ENCODE assay signal across 8 mouse cellular contexts in genomic region chr1:87620693-87621092, GRCm38 (mm10). TPM values are rescaled to one million over a fixed set of nuclear protein-coding genes. Genes with fewer than 3 reads are reported as not detected.
A peak's percentile ranks its signal among the peaks of the same experiment; 100 is the strongest.
DNase-seq lines count a peak whose midpoint lies in the region; ATAC-seq and TF ChIP-seq lines count a peak whose summit lies in the region.

No protein-coding gene starts in this region.

- 86% methylated on average over 6 of the region's 6 CpGs for WGBS in forebrain, postnatal 0 days
- WGBS in forebrain, embryonic 14.5 days: 81% methylated on average over 6 of the region's 6 CpGs
- 75% methylated on average over 6 of the region's 6 CpGs for WGBS in lung, embryonic 14.5 days
- WGBS in hindbrain, postnatal 0 days: 81% methylated on average over 6 of the region's 6 CpGs
- WGBS in neural tube, embryonic 15.5 days: 85% methylated on average over 6 of the region's 6 CpGs

- no peaks in the 10 kb centered on the region for H3K27me3 ChIP-seq in forebrain, postnatal 0 days (ENCODE audit: insufficient read depth, low read length)
- H3K27me3 ChIP-seq in forebrain, embryonic 14.5 days (replicated peaks; ENCODE audit: control insufficient read depth, insufficient read depth, low read length): no peaks in the 10 kb centered on the region
- H3K27me3 ChIP-seq in lung, embryonic 14.5 days (ENCODE audit: insufficient read depth, low read length): no peaks in the 10 kb centered on the region
- H3K27me3 ChIP-seq in hindbrain, postnatal 0 days (ENCODE audit: insufficient read depth, low read length): no peaks in the 10 kb centered on the region
- no peaks in the 10 kb centered on the region for H3K27me3 ChIP-seq in neural tube, embryonic 15.5 days (replicated peaks)

- no peak for TF ChIP-seq CTCF in forebrain, postnatal 0 days (IDR thresholded peaks at IDR 0.05; ENCODE audit: low read depth)
- TF ChIP-seq CTCF in lung, embryonic 14.5 days (IDR thresholded peaks at IDR 0.05; ENCODE audit: low read depth): no peak
- TF ChIP-seq CTCF in hindbrain, postnatal 0 days (IDR thresholded peaks at IDR 0.05; ENCODE audit: low read depth): no peak

- DNase-seq in forebrain, postnatal 0 days: no peak
- no peak for DNase-seq in forebrain, embryonic 14.5 days (ENCODE audit: low spot score)
- no peak for DNase-seq in lung, embryonic 14.5 days
- no peak for DNase-seq in lung, postnatal 36 days
- DNase-seq in hindbrain, postnatal 0 days (ENCODE audit: low spot score): no peak
- DNase-seq in left cerebral cortex, adult 9 months (ENCODE audit: low spot score in 2 of 2): no peak

- H3K9me3 ChIP-seq in forebrain, postnatal 0 days (ENCODE audit: low read length): no peaks in the 10 kb centered on the region
- no peaks in the 10 kb centered on the region for H3K9me3 ChIP-seq in forebrain, embryonic 14.5 days (replicated peaks; ENCODE audit: control insufficient read depth, low read length)
- H3K9me3 ChIP-seq in lung, embryonic 14.5 days (ENCODE audit: low read depth, low read length): no peaks in the 10 kb centered on the region
- H3K9me3 ChIP-seq in hindbrain, postnatal 0 days (ENCODE audit: low read length): no peaks in the 10 kb centered on the region
- H3K9me3 ChIP-seq in neural tube, embryonic 15.5 days (replicated peaks): no peaks in the 10 kb centered on the region

- H3K4me2 ChIP-seq in forebrain, postnatal 0 days (ENCODE audit: low read depth): peak overlapping the region; percentile 10; the same call in 1 of the 2 replicates
- no peak overlapping the region for H3K4me2 ChIP-seq in forebrain, embryonic 14.5 days (ENCODE audit: low read length)
- peak overlapping the region; percentile 54 for H3K4me2 ChIP-seq in lung, embryonic 14.5 days
- H3K4me2 ChIP-seq in hindbrain, postnatal 0 days (ENCODE audit: low read depth, low read length): peak overlapping the region; percentile 23; the same call in 1 of the 2 replicates
- peak overlapping the region; percentile 11; the same call in 1 of the 2 replicates for H3K4me2 ChIP-seq in neural tube, embryonic 15.5 days

- no peak overlapping the region for H3K9ac ChIP-seq in forebrain, postnatal 0 days
- no peak overlapping the region for H3K9ac ChIP-seq in forebrain, embryonic 14.5 days (ENCODE audit: low read length)
- peak overlapping the region; percentile 39 for H3K9ac ChIP-seq in lung, embryonic 14.5 days
- no peak overlapping the region for H3K9ac ChIP-seq in hindbrain, postnatal 0 days (replicated peaks; ENCODE audit: low read length)
- H3K9ac ChIP-seq in neural tube, embryonic 15.5 days (replicated peaks): no peak overlapping the region

- H3K27ac ChIP-seq in forebrain, postnatal 0 days (ENCODE audit: low read depth, low read length): no peak overlapping the region
- H3K27ac ChIP-seq in forebrain, embryonic 14.5 days (ENCODE audit: low read depth, low read length): no peak overlapping the region
- peak overlapping the region; percentile 69; the same call in 1 of the 2 replicates for H3K27ac ChIP-seq in lung, embryonic 14.5 days (ENCODE audit: low read depth)
- peak overlapping the region; percentile 49; the same call in 1 of the 2 replicates for H3K27ac ChIP-seq in hindbrain, postnatal 0 days
- no peak overlapping the region for H3K27ac ChIP-seq in neural tube, embryonic 15.5 days (replicated peaks)

- ATAC-seq in forebrain, postnatal 0 days: no peak
- ATAC-seq in forebrain, embryonic 14.5 days: no peak
- no peak for ATAC-seq in lung, embryonic 14.5 days (ENCODE audit: insufficient read depth)
- no peak for ATAC-seq in hindbrain, postnatal 0 days
- ATAC-seq in neural tube, embryonic 15.5 days (ENCODE audit: low FRiP score): no peak
- no peak for ATAC-seq in granulocyte monocyte progenitor cell, adult 5-6 weeks (replicated peaks; ENCODE audit: poor library complexity, severe bottlenecking)

- H3K36me3 ChIP-seq in forebrain, postnatal 0 days (ENCODE audit: insufficient read depth): no peaks in the 10 kb centered on the region
- H3K36me3 ChIP-seq in forebrain, embryonic 14.5 days (ENCODE audit: control insufficient read depth, insufficient read depth, low read length): no peaks in the 10 kb centered on the region
- H3K36me3 ChIP-seq in lung, embryonic 14.5 days (ENCODE audit: insufficient read depth): no peaks in the 10 kb centered on the region
- H3K36me3 ChIP-seq in hindbrain, postnatal 0 days (ENCODE audit: insufficient read depth, low read length): no peaks in the 10 kb centered on the region
- no peaks in the 10 kb centered on the region for H3K36me3 ChIP-seq in neural tube, embryonic 15.5 days

- no peak overlapping the region for H3K4me3 ChIP-seq in forebrain, postnatal 0 days (ENCODE audit: low read depth, low read length)
- H3K4me3 ChIP-seq in forebrain, embryonic 14.5 days (ENCODE audit: low read depth, low read length): no peak overlapping the region
- H3K4me3 ChIP-seq in lung, embryonic 14.5 days (ENCODE audit: low read depth, low read length): peak overlapping the region; percentile 29
- 0 out of 2 replicates have a peak overlapping the region, but pooled peaks have one; percentile 6 for H3K4me3 ChIP-seq in hindbrain, postnatal 0 days (ENCODE audit: low read length)
- H3K4me3 ChIP-seq in neural tube, embryonic 15.5 days (replicated peaks): no peak overlapping the region; the same call in 1 of the 2 replicates

- H3K4me1 ChIP-seq in forebrain, postnatal 0 days (ENCODE audit: insufficient read depth): no peaks in the 10 kb centered on the region
- no peaks in the 10 kb centered on the region for H3K4me1 ChIP-seq in forebrain, embryonic 14.5 days (ENCODE audit: control insufficient read depth, insufficient read depth, low read length)
- no peaks in the 10 kb centered on the region for H3K4me1 ChIP-seq in lung, embryonic 14.5 days (ENCODE audit: insufficient read depth)
- no peaks in the 10 kb centered on the region; the same call in 1 of the 2 replicates for H3K4me1 ChIP-seq in hindbrain, postnatal 0 days (ENCODE audit: insufficient read depth, low read length)
- no peaks in the 10 kb centered on the region for H3K4me1 ChIP-seq in neural tube, embryonic 15.5 days

RNA-seq across cellular contexts. Expression of gene Inpp5d, which starts 0.6 kb away (rescaled TPM):
- total RNA-seq in forebrain, postnatal 0 days (2014; rRNA removed): 4.5 and 25.4 TPM in 2 replicates
- 2.7 and 3.0 TPM in 2 replicates for polyA plus RNA-seq in forebrain, postnatal 0 days (2015; fragmentation: Nextera tagmentation; extraction: Ambion mirVana)
- 3.3 and 5.3 TPM in 2 replicates for polyA plus RNA-seq in forebrain, embryonic 14.5 days (2014; fragmentation: Nextera tagmentation; extraction: Ambion mirVana)
- polyA plus RNA-seq in lung, embryonic 14.5 days (2014; fragmentation: Nextera tagmentation; extraction: Ambion mirVana): 9.3 and 11.2 TPM in 2 replicates
- 7.4 and 20.1 TPM in 2 replicates for total RNA-seq in hindbrain, postnatal 0 days (2014; rRNA removed)
- polyA plus RNA-seq in hindbrain, postnatal 0 days (2015; fragmentation: Nextera tagmentation; extraction: Ambion mirVana): 2.1 and 2.3 TPM in 2 replicates
- 3.2 and 7.6 TPM in 2 replicates for polyA plus RNA-seq in neural tube, embryonic 15.5 days (2015; fragmentation: Nextera tagmentation; extraction: Ambion mirVana)
- total RNA-seq in granulocyte monocyte progenitor cell, adult 5-6 weeks (2014; fragmentation: Nextera tagmentation): 104 and 179 TPM in 2 replicates
- total RNA-seq in granulocyte monocyte progenitor cell, adult 5-6 weeks (2017): 52.2 and 73.5 TPM in 2 replicates

RNA-seq across cellular contexts. Expression of gene Ngef, which starts 47.0 kb away (rescaled TPM):
- total RNA-seq in forebrain, postnatal 0 days (2014; rRNA removed): 67.2 and 85.0 TPM in 2 replicates
- 49.8 and 57.9 TPM in 2 replicates for polyA plus RNA-seq in forebrain, postnatal 0 days (2015; fragmentation: Nextera tagmentation; extraction: Ambion mirVana)
- 8.0 and 13.8 TPM in 2 replicates for polyA plus RNA-seq in forebrain, embryonic 14.5 days (2014; fragmentation: Nextera tagmentation; extraction: Ambion mirVana)
- polyA plus RNA-seq in lung, embryonic 14.5 days (2014; fragmentation: Nextera tagmentation; extraction: Ambion mirVana): 1.1 and 1.5 TPM in 2 replicates
- total RNA-seq in hindbrain, postnatal 0 days (2014; rRNA removed): 42.1 and 49.1 TPM in 2 replicates
- 32.4 and 35.6 TPM in 2 replicates for polyA plus RNA-seq in hindbrain, postnatal 0 days (2015; fragmentation: Nextera tagmentation; extraction: Ambion mirVana)
- 30.9 and 32.6 TPM in 2 replicates for polyA plus RNA-seq in neural tube, embryonic 15.5 days (2015; fragmentation: Nextera tagmentation; extraction: Ambion mirVana)
- total RNA-seq in granulocyte monocyte progenitor cell, adult 5-6 weeks (2014; fragmentation: Nextera tagmentation): not detected in 2 replicates
- total RNA-seq in granulocyte monocyte progenitor cell, adult 5-6 weeks (2017): not detected in 2 replicates

Comparison
In these comparisons a context has a peak if more than half of its experiments do, and no peak if none do; other contexts are left out.
1. H3K27ac ChIP-seq: peak in lung, embryonic 14.5 days (single experiment) and hindbrain, postnatal 0 days (single experiment); none in forebrain, postnatal 0 days (single experiment), forebrain, embryonic 14.5 days (single experiment) and neural tube, embryonic 15.5 days (single experiment).
2. H3K4me3 ChIP-seq: peak in lung, embryonic 14.5 days (single experiment) and hindbrain, postnatal 0 days (single experiment); none in forebrain, postnatal 0 days (single experiment), forebrain, embryonic 14.5 days (single experiment) and neural tube, embryonic 15.5 days (single experiment).